Mouse (Mus musculus) forebrain, embryonic 14.5 days (tissue): Measurements from ENCODE around the gene Ppp2r3a. TPM values are rescaled to one million over a fixed set of nuclear protein-coding genes. Genes with fewer than 3 reads are reported as not detected.

Experiments
- ATAC-seq: fragments of 200-750 bp; cut with Nextera tagmentation; 2 replicates; pipeline ENCODE4 v1.8.0; 2017; ENCODE audit warnings: mild to moderate bottlenecking, moderate library complexity
- DNase-seq: peaks from one replicate; pipeline ENCODE4 v3.0.0-alpha.2; 2015; ENCODE audit warnings: low spot score
- H3K27ac ChIP-seq: fragments of 300-500 bp; sonication (generic); 2 replicates; pipeline ENCODE4 v1.5.1; 2014; ENCODE audit warnings: low read depth, mild to moderate bottlenecking, control low read depth, low read length, moderate library complexity
- H3K27me3 ChIP-seq: fragments of 300-500 bp; sonication (generic); replicated peaks from 2 replicates; pipeline ENCODE4 v1.6.1; 2014; ENCODE audit warnings: low read length, control low read depth, mixed read lengths; ENCODE audit not compliant: control insufficient read depth, insufficient read depth
- H3K36me3 ChIP-seq: fragments of 300-500 bp; sonication (generic); 2 replicates; pipeline ENCODE4 v1.6.1; 2014; ENCODE audit warnings: low read length, control low read depth; ENCODE audit not compliant: control insufficient read depth, insufficient read depth
- H3K4me1 ChIP-seq: fragments of 300-500 bp; sonication (generic); 2 replicates; pipeline ENCODE4 v1.6.1; 2014; ENCODE audit warnings: antibody characterized with exemption, low read length, control low read depth; ENCODE audit not compliant: control insufficient read depth, insufficient read depth
- H3K4me2 ChIP-seq: fragments of 300-500 bp; sonication (generic); 2 replicates; pipeline ENCODE4 v1.6.1; 2014; ENCODE audit warnings: mild to moderate bottlenecking, control low read depth, low read length
- H3K4me3 ChIP-seq: fragments of 300-500 bp; sonication (generic); 2 replicates; pipeline ENCODE4 v1.5.1; 2014; ENCODE audit warnings: low read depth, low read length, control low read depth
- H3K9ac ChIP-seq: fragments of 300-500 bp; sonication (generic); 2 replicates; pipeline ENCODE4 v1.6.1; 2014; ENCODE audit warnings: mild to moderate bottlenecking, low read length, control low read depth, moderate library complexity
- H3K9me3 ChIP-seq: fragments of 300-500 bp; sonication (generic); replicated peaks from 2 replicates; pipeline ENCODE4 v1.6.1; 2016; ENCODE audit warnings: low read length, control low read depth, mixed read lengths; ENCODE audit not compliant: control insufficient read depth
- WGBS: fragments of 180-500 bp; shearing (Covaris S2); extraction: QIAGEN DNeasy Blood & Tissue Kit; methylation state at CpG from one replicate; pipeline ENCODE4 v1.1.7; 2014; 5-methylcytosine and 5-hydroxymethylcytosine counted together
- polyA plus RNA-seq: library from polyadenylated mRNA; unstranded; fragments of >200 nt; fragmentation: Nextera tagmentation; extraction: Ambion mirVana; gene quantifications from 2 replicates; pipeline ENCODE4 v1.2.1, GENCODE M21; 2014

Gene Ppp2r3a
- polyA plus RNA-seq, 1 experiment from 2014 or later = 20.6 TPM

GRCm38 (mm10) chr9:101072506-101072905 is 179.1 kb downstream of the Ppp2r3a start:
- 38% methylated on average over 5 of the region's 5 CpGs for WGBS
- Histone ChIP-seq H3K27me3 (no peaks in the 10 kb centered on the region), H3K9ac (no peak overlapping the region), H3K4me3 (no peak overlapping the region), H3K36me3 (no peaks in the 10 kb centered on the region), H3K27ac (no peak overlapping the region), H3K4me2 (no peak overlapping the region), H3K9me3 (no peaks in the 10 kb centered on the region), H3K4me1 (peaks cover 6% of the 10 kb centered on the region)
- no peak for ATAC-seq
- DNase-seq = no peak

GRCm38 (mm10) chr9:101069781-101070180 is 181.8 kb downstream of the Ppp2r3a start:
- no peak overlapping the region for H3K27ac ChIP-seq
- no peaks in the 10 kb centered on the region for H3K36me3 ChIP-seq
- 97% methylated on average over 3 of the region's 3 CpGs for WGBS
- ATAC-seq (no peak), DNase-seq (no peak)
- H3K4me2 ChIP-seq = no peak overlapping the region
- H3K9ac ChIP-seq = no peak overlapping the region
- H3K4me3 ChIP-seq = no peak overlapping the region
- H3K4me1 ChIP-seq = no peaks in the 10 kb centered on the region; the same call in 1 of the 2 replicates
- H3K27me3 ChIP-seq = no peaks in the 10 kb centered on the region
- H3K9me3 ChIP-seq = no peaks in the 10 kb centered on the region

DNA sequence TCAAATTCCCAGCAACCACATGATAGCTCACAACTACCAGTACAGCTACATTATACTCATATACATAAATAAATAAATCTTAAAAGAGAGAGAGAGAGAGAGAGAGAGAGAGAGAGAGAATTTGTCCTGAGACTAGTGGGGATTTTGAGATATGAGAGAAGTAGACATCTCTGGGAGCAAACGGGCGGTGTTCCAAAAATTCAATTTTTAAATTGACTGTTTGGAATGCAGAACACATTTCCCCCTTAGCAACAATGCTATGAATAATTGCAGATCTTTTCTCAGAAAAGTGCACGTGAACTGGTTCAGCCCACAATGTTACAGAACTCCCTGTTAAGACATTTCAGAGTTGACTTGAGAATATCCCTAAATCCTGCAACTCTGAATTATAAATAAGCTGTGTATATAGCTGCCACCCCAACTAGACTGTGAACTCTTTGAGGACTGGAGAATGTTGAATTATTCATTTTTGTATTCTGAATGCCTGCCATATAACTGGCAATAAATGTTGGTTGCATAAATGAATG is 186.5 kb downstream of the Ppp2r3a start:
- Histone ChIP-seq H3K36me3 (no peaks in the 10 kb centered on the region), H3K4me2 (no peak overlapping the region), H3K4me1 (no peaks in the 10 kb centered on the region), H3K27ac (no peak overlapping the region), H3K4me3 (no peak overlapping the region), H3K9me3 (no peaks in the 10 kb centered on the region), H3K9ac (no peak overlapping the region), H3K27me3 (no peaks in the 10 kb centered on the region)
- WGBS = 75% methylated on average over 3 of the region's 3 CpGs
- DNase-seq (no peak), ATAC-seq (no peak)

GRCm38 (mm10) chr9:101062253-101062780 is 189.3 kb downstream of the Ppp2r3a start:
- Histone ChIP-seq H3K9ac (no peak overlapping the region), H3K27me3 (no peaks in the 10 kb centered on the region), H3K4me2 (no peak overlapping the region), H3K9me3 (no peaks in the 10 kb centered on the region), H3K36me3 (no peaks in the 10 kb centered on the region), H3K4me3 (no peak overlapping the region), H3K4me1 (no peaks in the 10 kb centered on the region), H3K27ac (no peak overlapping the region)
- no peak for DNase-seq
- WGBS = 65% methylated on average over 6 of the region's 6 CpGs
- no peak for ATAC-seq

DNA sequence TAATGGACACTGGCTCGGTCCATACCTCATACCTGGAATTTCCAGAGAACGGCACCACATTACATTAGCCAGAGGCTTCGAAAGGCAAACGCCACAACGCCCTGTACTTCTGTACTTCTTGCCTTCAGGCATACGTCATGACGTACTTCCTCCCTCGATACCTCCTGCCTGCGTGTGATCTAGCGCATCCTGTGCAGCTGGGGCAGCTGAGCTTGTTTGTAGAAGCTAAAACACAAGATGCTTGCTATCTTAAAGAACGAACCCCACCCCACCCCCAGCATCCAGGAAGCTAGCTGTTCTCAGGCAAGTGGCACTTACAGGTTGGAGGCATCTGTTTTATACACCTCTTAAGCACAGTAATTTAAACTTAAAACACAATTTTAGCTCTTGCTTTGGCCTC is 190.6 kb downstream of the Ppp2r3a start:
- H3K9me3 ChIP-seq = no peaks in the 10 kb centered on the region
- H3K9ac ChIP-seq = no peak overlapping the region
- DNase-seq (no peak), ATAC-seq (no peak)
- H3K36me3 ChIP-seq = no peaks in the 10 kb centered on the region
- H3K27me3 ChIP-seq = no peaks in the 10 kb centered on the region
- no peak overlapping the region for H3K4me2 ChIP-seq
- no peaks in the 10 kb centered on the region for H3K4me1 ChIP-seq
- no peak overlapping the region for H3K27ac ChIP-seq
- H3K4me3 ChIP-seq = no peak overlapping the region
- WGBS = 94% methylated on average over 11 of the region's 11 CpGs

GRCm38 (mm10) chr9:101057156-101057555 is 194.4 kb downstream of the Ppp2r3a start:
- H3K9ac ChIP-seq = no peak overlapping the region
- no peak for DNase-seq
- H3K4me3 ChIP-seq = no peak overlapping the region
- ATAC-seq = no peak
- H3K36me3 ChIP-seq = no peaks in the 10 kb centered on the region
- H3K4me2 ChIP-seq = no peak overlapping the region
- 99% methylated on average over 4 of the region's 4 CpGs for WGBS
- no peaks in the 10 kb centered on the region for H3K9me3 ChIP-seq
- no peak overlapping the region for H3K27ac ChIP-seq
- H3K27me3 ChIP-seq = no peaks in the 10 kb centered on the region
- no peaks in the 10 kb centered on the region for H3K4me1 ChIP-seq

Other genes starting within 250 kb of the Ppp2r3a start
- gene Pccb, start 216.9 kb downstream of the Ppp2r3a start, polyA plus RNA-seq = 20.4 and 23.7 TPM in 2 replicates
- 6.1 and 8.4 TPM in 2 replicates for gene Msl2, start 177.7 kb downstream of the Ppp2r3a start, polyA plus RNA-seq